Mouse (Mus musculus): ENCODE measurements around the gene Myo1d. TPM values are rescaled to one million over a fixed set of nuclear protein-coding genes. Genes with fewer than 3 reads are reported as not detected.

Gene Myo1d
- polyA plus RNA-seq, 1 experiment from 2014 or later = 9.3 TPM

DNA sequence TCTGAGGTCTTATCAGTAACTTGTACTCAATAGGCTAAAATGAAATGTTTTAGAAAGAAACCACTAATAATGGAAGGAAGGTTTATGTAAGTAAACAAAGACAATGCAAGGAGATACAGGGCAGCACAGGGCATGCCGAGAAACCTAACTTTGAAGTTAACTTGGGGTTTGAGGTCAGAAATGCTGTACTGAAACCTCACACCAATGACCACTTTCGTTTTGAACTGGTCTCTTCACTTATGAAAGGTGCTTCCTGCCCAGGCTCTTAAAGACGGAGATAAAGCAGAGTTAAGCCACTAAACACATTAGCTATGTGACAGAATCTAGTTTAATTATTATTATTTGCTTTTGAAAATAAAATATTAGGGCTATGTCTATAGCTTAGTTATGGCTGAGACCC lies 204.0 kb downstream of the Myo1d start:
- no peak overlapping the region for H3K27ac ChIP-seq (ENCODE audit: low read depth, low read length)
- H3K4me1 ChIP-seq (replicated peaks; ENCODE audit: control insufficient read depth, insufficient read depth, low read length) = no peaks in the 10 kb centered on the region
- H3K9me3 ChIP-seq (ENCODE audit: control insufficient read depth, low read length) = no peaks in the 10 kb centered on the region
- WGBS = 64% methylated on average over 3 of the region's 3 CpGs
- H3K27me3 ChIP-seq (replicated peaks; ENCODE audit: control insufficient read depth, insufficient read depth, low read length) = no peaks in the 10 kb centered on the region
- H3K9ac ChIP-seq (ENCODE audit: low read depth, low read length) = no peak overlapping the region
- DNase-seq (ENCODE audit: low spot score) (no peak), ATAC-seq (replicated peaks; ENCODE audit: low FRiP score) (no peak)
- no peak overlapping the region for H3K4me2 ChIP-seq
- H3K4me3 ChIP-seq (ENCODE audit: low read depth, low read length) = no peak overlapping the region
- no peaks in the 10 kb centered on the region for H3K36me3 ChIP-seq (ENCODE audit: control insufficient read depth, insufficient read depth, low read length)

DNA sequence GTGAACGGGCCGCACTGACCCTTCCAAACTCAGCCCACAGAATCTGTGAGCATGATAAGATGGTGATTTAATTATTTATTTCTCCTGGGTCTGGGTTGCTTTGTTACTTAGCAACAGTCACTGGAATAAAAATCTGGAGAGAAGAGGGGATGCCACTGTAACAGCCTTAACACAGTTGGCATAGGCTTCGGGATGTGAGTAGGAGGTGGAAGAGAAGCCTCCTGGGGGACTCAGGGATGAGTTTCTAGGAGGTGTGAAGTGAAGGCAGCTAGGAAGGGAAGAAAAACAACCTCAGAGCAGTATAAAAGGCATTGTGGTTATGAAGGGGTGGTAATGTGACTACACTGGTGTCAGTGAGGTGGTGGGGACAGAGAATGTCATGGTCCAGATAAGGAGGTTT lies 213.5 kb downstream of the Myo1d start:
- no peaks in the 10 kb centered on the region for H3K27me3 ChIP-seq (replicated peaks; ENCODE audit: control insufficient read depth, insufficient read depth, low read length)
- ATAC-seq (replicated peaks; ENCODE audit: low FRiP score) (no peak), DNase-seq (ENCODE audit: low spot score) (no peak)
- H3K36me3 ChIP-seq (ENCODE audit: control insufficient read depth, insufficient read depth, low read length) = no peaks in the 10 kb centered on the region
- no peak overlapping the region for H3K4me3 ChIP-seq (ENCODE audit: low read depth, low read length)
- no peak overlapping the region for H3K9ac ChIP-seq (ENCODE audit: low read depth, low read length)
- 74% methylated on average over 3 of the region's 3 CpGs for WGBS
- no peak overlapping the region for H3K27ac ChIP-seq (ENCODE audit: low read depth, low read length)
- H3K4me2 ChIP-seq = no peak overlapping the region
- H3K4me1 ChIP-seq (replicated peaks; ENCODE audit: control insufficient read depth, insufficient read depth, low read length) = no peaks in the 10 kb centered on the region
- H3K9me3 ChIP-seq (ENCODE audit: control insufficient read depth, low read length) = no peaks in the 10 kb centered on the region

DNA sequence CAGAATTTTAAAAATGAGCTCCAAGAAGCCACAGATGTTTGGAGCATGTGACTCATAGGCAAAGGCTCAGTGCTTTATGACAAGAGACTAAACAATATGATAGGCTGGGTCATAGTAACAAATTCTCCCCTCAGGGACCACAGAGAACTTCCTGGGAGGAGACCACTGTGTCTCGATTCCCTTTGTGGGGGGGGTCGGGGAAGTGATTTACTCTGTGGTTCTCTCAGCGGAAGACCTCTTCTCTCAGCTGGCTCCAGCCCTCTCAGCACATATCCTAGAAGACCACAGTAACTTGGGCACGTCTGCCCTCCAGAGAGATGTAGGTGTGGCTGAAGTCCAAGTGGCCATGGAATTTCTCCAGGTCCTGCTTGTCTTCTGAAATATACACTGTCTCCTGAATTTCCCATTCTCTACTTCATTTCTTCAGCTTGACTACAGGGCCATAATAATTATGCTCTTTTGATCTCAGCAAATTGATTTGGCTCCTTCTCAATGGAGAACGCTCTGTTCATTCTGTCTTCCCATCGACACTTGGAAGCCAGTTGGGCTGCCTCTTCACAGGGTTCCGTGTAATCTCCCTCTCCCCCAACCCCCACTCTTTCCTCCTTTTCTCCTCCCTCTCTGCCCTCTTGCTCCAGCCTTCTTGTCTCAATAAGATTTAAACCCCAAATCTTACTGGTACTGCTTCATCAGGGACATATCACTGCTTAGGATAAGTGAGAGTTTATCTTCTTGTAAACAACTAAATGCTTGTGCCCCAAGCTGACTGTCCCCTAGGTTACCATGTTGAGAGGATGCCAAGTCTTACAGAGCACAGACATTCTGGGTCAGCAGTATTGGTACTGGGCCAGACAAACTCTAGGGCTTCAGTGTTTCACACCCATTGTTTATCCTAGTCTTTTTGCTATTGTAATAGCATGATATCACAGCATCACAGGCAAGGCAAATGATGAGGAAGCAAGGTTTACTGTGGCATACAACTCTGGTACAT lies 214.6 kb downstream of the Myo1d start:
- no peaks in the 10 kb centered on the region for H3K4me1 ChIP-seq (replicated peaks; ENCODE audit: control insufficient read depth, insufficient read depth, low read length)
- H3K36me3 ChIP-seq (ENCODE audit: control insufficient read depth, insufficient read depth, low read length) = no peaks in the 10 kb centered on the region
- 51% methylated on average over 7 of the region's 7 CpGs for WGBS
- no peak overlapping the region for H3K4me2 ChIP-seq
- H3K9me3 ChIP-seq (ENCODE audit: control insufficient read depth, low read length) = no peaks in the 10 kb centered on the region
- H3K4me3 ChIP-seq (ENCODE audit: low read depth, low read length) = no peak overlapping the region
- no peak overlapping the region for H3K9ac ChIP-seq (ENCODE audit: low read depth, low read length)
- ATAC-seq (replicated peaks; ENCODE audit: low FRiP score) (no peak), DNase-seq (ENCODE audit: low spot score) (no peak)
- no peaks in the 10 kb centered on the region for H3K27me3 ChIP-seq (replicated peaks; ENCODE audit: control insufficient read depth, insufficient read depth, low read length)
- no peak overlapping the region for H3K27ac ChIP-seq (ENCODE audit: low read depth, low read length)

DNA sequence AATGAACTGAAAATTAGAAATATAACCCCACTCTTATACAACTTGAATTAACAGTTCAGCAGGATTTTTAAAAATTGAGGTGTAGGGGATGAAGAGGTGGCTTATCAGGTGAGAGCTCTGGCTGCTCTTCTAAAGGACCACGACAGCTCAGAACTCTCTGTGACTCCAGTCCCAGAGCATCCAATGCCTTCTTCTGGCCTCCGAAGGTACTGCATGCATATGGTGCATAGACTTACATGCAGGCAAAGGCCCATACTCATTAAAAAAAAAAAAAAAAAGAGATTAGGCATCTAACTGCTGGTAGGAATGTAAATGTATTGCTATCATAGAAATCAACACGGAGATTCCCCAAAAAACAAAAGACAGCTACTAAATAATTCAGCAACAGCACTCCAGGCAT lies 217.3 kb downstream of the Myo1d start:
- no peak overlapping the region for H3K9ac ChIP-seq (ENCODE audit: low read depth, low read length)
- no peaks in the 10 kb centered on the region for H3K9me3 ChIP-seq (ENCODE audit: control insufficient read depth, low read length)
- H3K27me3 ChIP-seq (replicated peaks; ENCODE audit: control insufficient read depth, insufficient read depth, low read length) = no peaks in the 10 kb centered on the region
- H3K36me3 ChIP-seq (ENCODE audit: control insufficient read depth, insufficient read depth, low read length) = no peaks in the 10 kb centered on the region
- no peak for DNase-seq (ENCODE audit: low spot score)
- no peak overlapping the region for H3K27ac ChIP-seq (ENCODE audit: low read depth, low read length)
- H3K4me3 ChIP-seq (ENCODE audit: low read depth, low read length) = no peak overlapping the region
- no peak overlapping the region for H3K4me2 ChIP-seq
- WGBS = 45% methylated on average over 3 of the region's 3 CpGs
- no peak for ATAC-seq (replicated peaks; ENCODE audit: low FRiP score)
- H3K4me1 ChIP-seq (replicated peaks; ENCODE audit: control insufficient read depth, insufficient read depth, low read length) = no peaks in the 10 kb centered on the region

DNA sequence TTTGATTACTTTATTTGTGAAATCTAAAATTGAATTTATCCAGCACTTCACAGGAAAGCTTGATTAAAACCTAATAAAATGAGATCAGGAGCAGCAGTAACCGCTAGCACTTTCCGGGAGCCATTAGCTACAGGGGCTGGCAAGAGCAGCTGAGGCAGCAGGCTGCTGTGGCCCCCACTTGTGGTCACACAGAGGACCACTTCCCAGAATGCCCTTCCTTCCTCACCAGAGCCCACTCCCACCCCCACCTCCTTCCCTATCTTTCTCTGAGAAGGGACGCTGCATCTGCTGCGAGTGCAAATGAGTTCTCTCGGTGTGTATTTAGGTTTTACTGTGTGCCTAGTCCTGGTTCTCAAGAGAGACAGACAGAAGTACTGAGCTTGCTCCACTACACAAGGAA lies 219.1 kb downstream of the Myo1d start:
- no peaks in the 10 kb centered on the region for H3K27me3 ChIP-seq (replicated peaks; ENCODE audit: control insufficient read depth, insufficient read depth, low read length)
- 42% methylated on average over 5 of the region's 5 CpGs for WGBS
- H3K4me1 ChIP-seq (replicated peaks; ENCODE audit: control insufficient read depth, insufficient read depth, low read length) = no peaks in the 10 kb centered on the region
- H3K36me3 ChIP-seq (ENCODE audit: control insufficient read depth, insufficient read depth, low read length) = no peaks in the 10 kb centered on the region
- H3K4me3 ChIP-seq (ENCODE audit: low read depth, low read length) = no peak overlapping the region
- no peaks in the 10 kb centered on the region for H3K9me3 ChIP-seq (ENCODE audit: control insufficient read depth, low read length)
- no peak overlapping the region for H3K9ac ChIP-seq (ENCODE audit: low read depth, low read length)
- H3K4me2 ChIP-seq = no peak overlapping the region
- no peak for DNase-seq (ENCODE audit: low spot score)
- no peak overlapping the region for H3K27ac ChIP-seq (ENCODE audit: low read depth, low read length)
- no peak for ATAC-seq (replicated peaks; ENCODE audit: low FRiP score)

DNA sequence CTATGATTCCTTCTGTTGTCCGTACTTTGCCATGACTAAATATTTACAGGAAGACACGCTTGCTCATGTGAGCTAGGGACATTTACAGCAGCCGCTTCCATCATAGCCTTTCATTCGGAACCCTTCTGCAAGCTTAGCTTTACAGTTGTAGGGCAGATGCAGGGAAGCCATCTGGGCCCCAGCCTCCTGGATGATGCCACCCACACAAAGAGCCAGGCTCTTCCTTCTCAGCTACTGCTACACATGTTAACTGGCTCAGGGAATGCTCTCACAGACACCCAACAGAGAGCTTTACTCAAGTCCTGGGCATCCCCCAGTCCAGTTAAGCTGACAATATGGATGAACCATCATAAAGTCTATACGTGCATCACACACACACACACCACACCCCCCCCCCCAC lies 224.4 kb downstream of the Myo1d start:
- 85% methylated on average over 5 of the region's 5 CpGs for WGBS
- DNase-seq (ENCODE audit: low spot score) = no peak

DNA sequence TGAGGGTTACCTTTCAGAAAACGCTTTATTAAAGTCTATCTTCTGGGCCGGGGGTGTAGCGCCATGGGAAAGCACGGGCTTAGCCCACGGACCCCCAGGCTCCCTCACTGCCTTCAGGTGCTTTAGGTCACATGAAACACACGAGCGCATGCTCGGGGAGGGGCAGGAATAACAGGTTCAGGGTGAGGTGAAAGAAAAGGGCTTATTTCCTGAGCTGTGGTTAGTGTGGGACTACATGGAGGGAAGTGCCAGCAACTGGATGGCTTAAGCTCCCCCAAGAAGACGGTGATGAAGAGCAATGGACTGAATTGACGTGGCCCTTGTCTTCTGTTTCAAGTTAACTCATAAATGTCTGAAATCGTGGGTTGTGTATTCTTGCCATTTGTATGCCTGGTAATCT lies 226.8 kb downstream of the Myo1d start:
- Histone ChIP-seq H3K27me3 (replicated peaks; ENCODE audit: control insufficient read depth, insufficient read depth, low read length) (no peaks in the 10 kb centered on the region), H3K4me2 (no peak overlapping the region), H3K9ac (ENCODE audit: low read depth, low read length) (no peak overlapping the region), H3K36me3 (ENCODE audit: control insufficient read depth, insufficient read depth, low read length) (no peaks in the 10 kb centered on the region), H3K4me3 (ENCODE audit: low read depth, low read length) (no peak overlapping the region), H3K4me1 (replicated peaks; ENCODE audit: control insufficient read depth, insufficient read depth, low read length) (no peaks in the 10 kb centered on the region), H3K9me3 (ENCODE audit: control insufficient read depth, low read length) (no peaks in the 10 kb centered on the region), H3K27ac (ENCODE audit: low read depth, low read length) (no peak overlapping the region)
- no peak for DNase-seq (ENCODE audit: low spot score)
- WGBS = 72% methylated on average over 11 of the region's 11 CpGs
- no peak for ATAC-seq (replicated peaks; ENCODE audit: low FRiP score)

More for the DNA sequence above, 224.4 kb downstream of the Myo1d start:
- H3K27me3 ChIP-seq (replicated peaks; ENCODE audit: control insufficient read depth, insufficient read depth, low read length) = no peaks in the 10 kb centered on the region
- H3K36me3 ChIP-seq (ENCODE audit: control insufficient read depth, insufficient read depth, low read length) = no peaks in the 10 kb centered on the region
- no peaks in the 10 kb centered on the region for H3K9me3 ChIP-seq (ENCODE audit: control insufficient read depth, low read length)
- H3K9ac ChIP-seq (ENCODE audit: low read depth, low read length) = no peak overlapping the region
- no peak overlapping the region for H3K27ac ChIP-seq (ENCODE audit: low read depth, low read length)
- H3K4me2 ChIP-seq = no peak overlapping the region
- no peaks in the 10 kb centered on the region for H3K4me1 ChIP-seq (replicated peaks; ENCODE audit: control insufficient read depth, insufficient read depth, low read length)
- no peak overlapping the region for H3K4me3 ChIP-seq (ENCODE audit: low read depth, low read length)
- no peak for ATAC-seq (replicated peaks; ENCODE audit: low FRiP score)

DNA sequence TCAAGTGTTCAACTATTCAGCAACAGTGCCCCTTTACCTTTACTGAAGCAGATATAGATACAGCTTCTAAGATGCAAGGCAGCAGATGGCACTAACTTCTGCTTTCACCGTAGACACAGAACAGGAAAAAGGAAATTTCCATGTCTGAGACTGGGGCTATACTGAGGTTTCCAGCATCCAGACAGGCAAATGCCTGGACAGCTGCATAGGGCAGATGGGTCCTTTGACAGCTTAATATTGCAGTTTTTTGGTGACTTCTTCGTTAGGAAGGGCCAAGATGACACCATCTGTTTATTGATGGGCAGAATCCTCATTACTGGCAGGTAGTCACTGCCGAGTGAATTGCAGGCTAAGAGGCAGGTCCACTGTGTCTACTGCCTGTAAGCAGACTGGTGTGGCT lies 228.2 kb downstream of the Myo1d start:
- no peak for DNase-seq (ENCODE audit: low spot score)
- H3K4me3 ChIP-seq (ENCODE audit: low read depth, low read length) = no peak overlapping the region
- ATAC-seq (replicated peaks; ENCODE audit: low FRiP score) = no peak
- WGBS = 46% methylated on average over 3 of the region's 3 CpGs
- H3K9me3 ChIP-seq (ENCODE audit: control insufficient read depth, low read length) = no peaks in the 10 kb centered on the region
- H3K36me3 ChIP-seq (ENCODE audit: control insufficient read depth, insufficient read depth, low read length) = no peaks in the 10 kb centered on the region
- H3K4me2 ChIP-seq = no peak overlapping the region
- no peaks in the 10 kb centered on the region for H3K27me3 ChIP-seq (replicated peaks; ENCODE audit: control insufficient read depth, insufficient read depth, low read length)
- no peak overlapping the region for H3K9ac ChIP-seq (ENCODE audit: low read depth, low read length)
- no peaks in the 10 kb centered on the region for H3K4me1 ChIP-seq (replicated peaks; ENCODE audit: control insufficient read depth, insufficient read depth, low read length)
- H3K27ac ChIP-seq (ENCODE audit: low read depth, low read length) = no peak overlapping the region

DNA sequence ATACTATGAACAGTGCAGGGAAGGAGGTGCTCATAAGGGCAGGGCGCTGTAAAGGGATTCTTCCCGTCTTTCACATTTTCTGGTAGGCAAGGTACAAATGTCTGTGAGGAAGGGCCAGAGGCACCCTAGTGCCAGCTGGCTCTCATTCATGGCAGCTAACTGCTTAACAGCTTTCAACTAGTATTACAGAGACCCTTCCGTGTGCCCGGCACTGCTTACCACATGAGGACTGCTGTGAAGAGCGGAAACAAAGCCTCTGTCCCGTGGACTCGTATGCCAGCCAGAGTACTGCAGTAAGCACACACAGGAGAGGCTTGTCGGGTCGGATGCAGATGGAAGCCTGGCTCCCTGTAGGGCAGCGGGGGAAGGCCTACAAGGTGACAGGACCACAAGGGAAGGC lies 229.6 kb downstream of the Myo1d start:
- Histone ChIP-seq H3K4me3 (ENCODE audit: low read depth, low read length) (no peak overlapping the region), H3K36me3 (ENCODE audit: control insufficient read depth, insufficient read depth, low read length) (no peaks in the 10 kb centered on the region), H3K4me1 (replicated peaks; ENCODE audit: control insufficient read depth, insufficient read depth, low read length) (no peaks in the 10 kb centered on the region), H3K27me3 (replicated peaks; ENCODE audit: control insufficient read depth, insufficient read depth, low read length) (no peaks in the 10 kb centered on the region), H3K27ac (ENCODE audit: low read depth, low read length) (no peak overlapping the region), H3K4me2 (no peak overlapping the region), H3K9ac (ENCODE audit: low read depth, low read length) (no peak overlapping the region), H3K9me3 (ENCODE audit: control insufficient read depth, low read length) (no peaks in the 10 kb centered on the region)
- WGBS = 75% methylated on average over 10 of the region's 10 CpGs
- ATAC-seq (replicated peaks; ENCODE audit: low FRiP score) (no peak), DNase-seq (ENCODE audit: low spot score) (no peak)

All from liver, embryonic 11.5 days (tissue).